Mouse (Mus musculus) lung, adult 10 weeks (tissue): ENCODE results near the gene Olfr2. TPM values are rescaled to one million over a fixed set of nuclear protein-coding genes. Genes with fewer than 3 reads are reported as not detected.

Source experiments
- polyA plus RNA-seq: library from polyadenylated mRNA; stranded (reverse); fragments of 350-450 nt; fragmentation: Illumina TruSeq; extraction: RNeasy Lipid Tissue Mini Kit (QIAGEN cat#74804); gene quantifications from one replicate; pipeline ENCODE4 v1.2.3, GENCODE M21; 2014; ENCODE audit warnings: low read depth, low replicate concordance; ENCODE audit not compliant: insufficient read depth

Olfr2 gene
- polyA plus RNA-seq: not detected

GRCm38 (mm10) chr7:107005972-107006371 is at the start of gene Olfr2:
TSS of gene Olfr2 (minus strand) at chr7:107006072.

DNA sequence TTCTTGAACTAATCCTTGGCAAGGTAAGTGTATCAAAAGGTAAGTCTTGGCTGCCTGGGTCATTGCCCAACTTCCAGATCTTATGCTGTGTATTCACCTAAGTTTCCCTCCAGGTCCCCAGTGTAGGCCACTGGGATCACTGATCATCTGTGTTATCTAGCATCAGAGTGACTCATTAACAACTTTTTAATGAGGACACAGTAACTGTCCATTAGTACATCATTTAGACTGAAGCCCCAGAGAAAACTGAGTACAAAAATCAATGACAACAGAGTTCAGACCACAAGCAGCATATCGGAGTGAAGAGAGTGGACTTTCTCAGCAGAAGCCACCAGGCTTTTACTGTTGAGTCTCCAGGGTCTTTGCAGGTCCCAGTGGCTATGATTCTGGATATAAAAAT is 25.0 kb upstream of the Olfr2 start, which contains the start of gene Olfr713:
TSS of gene Olfr713 (plus strand) at position 301 of the 400 bp plus-strand sequence.

DNA sequence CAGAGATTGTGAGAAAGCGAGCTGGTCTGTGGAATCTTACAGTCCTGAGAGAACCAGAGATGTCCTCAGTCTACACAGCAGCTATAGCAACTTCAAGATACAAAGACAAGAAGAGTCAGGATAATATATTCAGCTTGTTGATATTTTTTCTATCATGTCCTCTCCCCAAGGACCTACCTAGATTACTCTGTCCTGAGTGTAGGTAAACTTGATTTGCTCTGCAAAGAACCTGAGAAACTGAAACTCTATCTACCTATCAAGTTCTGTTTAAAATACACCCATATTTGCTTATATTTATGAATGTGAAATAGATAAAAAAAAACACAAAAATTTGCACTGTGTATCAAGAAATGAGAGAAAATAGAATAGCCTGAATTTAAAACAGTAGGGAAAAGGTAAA is 30.5 kb downstream of the Olfr2 start, which contains the start of gene Olfr711:
TSS of gene Olfr711 (minus strand) at position 101 of the 400 bp plus-strand sequence.

GRCm38 (mm10) chr7:106963837-106964236 is 42.0 kb downstream of the Olfr2 start, which contains the start of gene Olfr6:
TSS of gene Olfr6 (minus strand) at chr7:106963937.

GRCm38 (mm10) chr7:106948212-106948611 is 57.7 kb downstream of the Olfr2 start, which contains the start of gene Olfr710:
TSS of gene Olfr710 (minus strand) at chr7:106948312.

Other genes with a start within 250 kb of the Olfr2 start
- not detected for gene Olfr699, start 212.9 kb downstream of the Olfr2 start, polyA plus RNA-seq
- gene Olfr700, start 197.2 kb downstream of the Olfr2 start, polyA plus RNA-seq: not detected
- not detected for gene Olfr701, start 191.9 kb downstream of the Olfr2 start, polyA plus RNA-seq
- not detected for gene Olfr702, start 172.2 kb downstream of the Olfr2 start, polyA plus RNA-seq
- gene Olfr703, start 162.7 kb downstream of the Olfr2 start, polyA plus RNA-seq: not detected
- not detected for gene Olfr704, start 142.9 kb downstream of the Olfr2 start, polyA plus RNA-seq
- not detected for gene Olfr705, start 129.2 kb downstream of the Olfr2 start, polyA plus RNA-seq
- not detected for gene Olfr706, start 117.9 kb downstream of the Olfr2 start, polyA plus RNA-seq
- not detected for gene Olfr707, start 104.8 kb downstream of the Olfr2 start, polyA plus RNA-seq
- gene Olfr1532-ps1, start 98.1 kb downstream of the Olfr2 start, polyA plus RNA-seq: not detected
- gene Olfr709-ps1, start 73.9 kb downstream of the Olfr2 start, polyA plus RNA-seq: not detected
- not detected for gene Olfr710, start 57.8 kb downstream of the Olfr2 start, polyA plus RNA-seq
- gene Olfr6, start 42.1 kb downstream of the Olfr2 start, polyA plus RNA-seq: not detected
- not detected for gene Olfr711, start 30.6 kb downstream of the Olfr2 start, polyA plus RNA-seq
- not detected for gene Olfr713, start 25.1 kb upstream of the Olfr2 start, polyA plus RNA-seq
- not detected for gene Olfr714, start 64.9 kb upstream of the Olfr2 start, polyA plus RNA-seq
- not detected for gene Olfr17, start 87.1 kb upstream of the Olfr2 start, polyA plus RNA-seq
- not detected for gene Olfr715b, start 104.3 kb upstream of the Olfr2 start, polyA plus RNA-seq
- gene Olfr715, start 125.0 kb upstream of the Olfr2 start, polyA plus RNA-seq: not detected
- gene Olfr716, start 132.3 kb upstream of the Olfr2 start, polyA plus RNA-seq: not detected
- not detected for gene Nlrp14, start 160.9 kb upstream of the Olfr2 start, polyA plus RNA-seq
- gene Rbmxl2, start 203.4 kb upstream of the Olfr2 start, polyA plus RNA-seq: not detected